Mouse (Mus musculus): ENCODE data around the gene Krtap6-2.

GRCm38 (mm10) chr16:89420011-89420410 is at the start of gene Krtap6-2:
- TF ChIP-seq POLR2A (IDR thresholded peaks at IDR 0.05; ENCODE audit: insufficient read depth, low read depth, low read length) (no peak), CTCF (IDR thresholded peaks at IDR 0.05; ENCODE audit: insufficient read depth, low read depth, low read length) (no peak)

Data from olfactory bulb, adult 2 months (tissue).